Mouse (Mus musculus) kidney, adult 2 months (tissue): ENCODE results near the gene Trio.

Source experiments
- CTCF ChIP-seq: fragments of 200-500 bp; conservative IDR thresholded peaks from 2 replicates; pipeline ENCODE4 v1.5.1; 2011; ENCODE audit warnings: low read depth, mild to moderate bottlenecking, control low read depth, low read length, moderate library complexity, mixed read lengths; ENCODE audit not compliant: insufficient read depth, insufficient read length
- POLR2A ChIP-seq: fragments of 200-500 bp; IDR thresholded peaks from one replicate; pipeline ENCODE4 v1.6.1; 2011; ENCODE audit warnings: low read depth, low read length, control low read depth

DNA sequence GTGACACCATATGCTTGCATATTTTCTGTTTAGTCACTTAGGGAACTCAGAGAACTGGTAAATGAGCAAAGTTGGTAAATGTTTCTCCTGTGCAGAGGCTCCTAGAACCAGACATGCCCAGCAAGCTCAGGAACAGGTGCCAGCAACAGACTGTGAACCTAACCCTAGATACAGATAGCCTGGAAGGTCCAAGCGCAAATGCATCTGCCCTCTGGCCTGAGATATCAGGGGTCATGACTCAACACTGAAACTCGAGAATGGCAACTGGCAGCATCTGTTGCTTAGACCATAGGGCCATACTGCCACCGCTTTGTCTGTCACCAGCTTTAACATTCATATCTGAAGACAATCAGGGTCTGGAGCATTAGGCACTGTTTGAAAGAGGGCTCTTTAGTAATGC lies 72.1 kb downstream of the Trio start:
- no peak for TF ChIP-seq CTCF
- TF ChIP-seq POLR2A: no peak
